Mouse (Mus musculus): ENCODE data around the gene Rras2.

Gene Rras2

GRCm38 (mm10) chr7:114117444-114117905, at the start of gene Rras2:
TSS of gene Rras2 (minus strand) at chr7:114117781.
- DNase-seq (ENCODE audit: extremely low read depth, insufficient read length, low spot score), result peak; percentile 89

GRCm38 (mm10) chr7:114162975-114163374, 45.4 kb upstream of the Rras2 start:
- DNase-seq (ENCODE audit: extremely low read depth, insufficient read length, low spot score), result no peak

GRCm38 (mm10) chr7:114161101-114161500, 43.5 kb upstream of the Rras2 start:
- no peak for DNase-seq (ENCODE audit: extremely low read depth, insufficient read length, low spot score)

- no peak for DNase-seq (ENCODE audit: extremely low read depth, insufficient read length, low spot score)
Observed at GRCm38 (mm10) chr7:114157716-114158278, 40.2 kb upstream of the Rras2 start.

GRCm38 (mm10) chr7:114156364-114156763, 38.8 kb upstream of the Rras2 start:
- DNase-seq (ENCODE audit: extremely low read depth, insufficient read length, low spot score), result no peak

GRCm38 (mm10) chr7:114155053-114155865, 37.7 kb upstream of the Rras2 start:
- DNase-seq (ENCODE audit: extremely low read depth, insufficient read length, low spot score), result no peak

- no peak for DNase-seq (ENCODE audit: extremely low read depth, insufficient read length, low spot score)
Observed at GRCm38 (mm10) chr7:114151036-114151780, 33.6 kb upstream of the Rras2 start.

GRCm38 (mm10) chr7:114149564-114149963, 32.0 kb upstream of the Rras2 start:
- DNase-seq (ENCODE audit: extremely low read depth, insufficient read length, low spot score), result no peak

- no peak for DNase-seq (ENCODE audit: extremely low read depth, insufficient read length, low spot score)
Observed at GRCm38 (mm10) chr7:114149135-114149534, 31.6 kb upstream of the Rras2 start.

GRCm38 (mm10) chr7:114145841-114146240, 28.3 kb upstream of the Rras2 start:
- no peak for DNase-seq (ENCODE audit: extremely low read depth, insufficient read length, low spot score)

- no peak for DNase-seq (ENCODE audit: extremely low read depth, insufficient read length, low spot score)
Observed at GRCm38 (mm10) chr7:114142151-114142798, 24.7 kb upstream of the Rras2 start.

- no peak for DNase-seq (ENCODE audit: extremely low read depth, insufficient read length, low spot score)
Observed at GRCm38 (mm10) chr7:114140026-114140425, 22.4 kb upstream of the Rras2 start.

GRCm38 (mm10) chr7:114139400-114139799, 21.8 kb upstream of the Rras2 start:
- DNase-seq (ENCODE audit: extremely low read depth, insufficient read length, low spot score), result no peak

GRCm38 (mm10) chr7:114138261-114138660, 20.7 kb upstream of the Rras2 start:
- DNase-seq (ENCODE audit: extremely low read depth, insufficient read length, low spot score), result no peak

GRCm38 (mm10) chr7:114135166-114135565, 17.6 kb upstream of the Rras2 start:
- no peak for DNase-seq (ENCODE audit: extremely low read depth, insufficient read length, low spot score)

- no peak for DNase-seq (ENCODE audit: extremely low read depth, insufficient read length, low spot score)
Observed at GRCm38 (mm10) chr7:114133957-114134356, 16.4 kb upstream of the Rras2 start.

- peak; percentile 49 for DNase-seq (ENCODE audit: extremely low read depth, insufficient read length, low spot score)
Observed at GRCm38 (mm10) chr7:114132316-114132715, 14.7 kb upstream of the Rras2 start.

- no peak for DNase-seq (ENCODE audit: extremely low read depth, insufficient read length, low spot score)
Observed at GRCm38 (mm10) chr7:114129281-114129680, 11.7 kb upstream of the Rras2 start.

GRCm38 (mm10) chr7:114118180-114118579, 599 bp upstream of the Rras2 start:
- no peak for DNase-seq (ENCODE audit: extremely low read depth, insufficient read length, low spot score)

GRCm38 (mm10) chr7:114116711-114117351, 750 bp downstream of the Rras2 start:
- peak; percentile 84 for DNase-seq (ENCODE audit: extremely low read depth, insufficient read length, low spot score)

Data from 3134 (cell line).